Mouse (Mus musculus) heart, embryonic 12.5 days (tissue): ENCODE measurements around the gene Hspbap1. TPM values are rescaled to one million over a fixed set of nuclear protein-coding genes. Genes with fewer than 3 reads are reported as not detected.

Experiments used
- ATAC-seq: fragments of 200-750 bp; cut with Nextera tagmentation; 2 replicates; pipeline ENCODE4 v1.8.0; 2017; ENCODE audit warnings: moderate TSS enrichment, moderate library complexity; ENCODE audit not compliant: insufficient number of reproducible peaks, low FRiP score
- H3K27ac ChIP-seq: fragments of 300-500 bp; sonication (generic); 2 replicates; pipeline ENCODE4 v1.5.1; 2016; ENCODE audit warnings: mild to moderate bottlenecking, moderate library complexity; ENCODE audit not compliant: poor library complexity, severe bottlenecking
- H3K27me3 ChIP-seq: fragments of 300-500 bp; sonication (generic); replicated peaks from 2 replicates; pipeline ENCODE4 v1.6.1; 2016; ENCODE audit warnings: mild to moderate bottlenecking, moderate library complexity
- H3K36me3 ChIP-seq: fragments of 300-500 bp; sonication (generic); 2 replicates; pipeline ENCODE4 v1.6.1; 2016; ENCODE audit warnings: mild to moderate bottlenecking, moderate library complexity
- H3K4me1 ChIP-seq: fragments of 300-500 bp; sonication (generic); replicated peaks from 2 replicates; pipeline ENCODE4 v1.6.1; 2016; ENCODE audit warnings: mild to moderate bottlenecking
- H3K4me2 ChIP-seq: fragments of 300-500 bp; sonication (generic); 2 replicates; pipeline ENCODE4 v1.6.1; 2016; ENCODE audit warnings: mild to moderate bottlenecking, moderate library complexity
- H3K4me3 ChIP-seq: fragments of 300-500 bp; sonication (generic); 2 replicates; pipeline ENCODE4 v1.5.1; 2016; ENCODE audit warnings: mild to moderate bottlenecking
- H3K9ac ChIP-seq: fragments of 300-500 bp; sonication (generic); 2 replicates; pipeline ENCODE4 v1.6.1; 2016; ENCODE audit warnings: mild to moderate bottlenecking, moderate library complexity
- H3K9me3 ChIP-seq: fragments of 300-500 bp; sonication (generic); replicated peaks from 2 replicates; pipeline ENCODE4 v1.6.1; 2016; ENCODE audit warnings: mild to moderate bottlenecking, moderate library complexity
- WGBS: fragments of 180-500 bp; shearing (Covaris S2); methylation state at CpG from one replicate; pipeline ENCODE4 v1.1.7; 2016; 5-methylcytosine and 5-hydroxymethylcytosine counted together
- polyA plus RNA-seq: library from polyadenylated mRNA; unstranded; fragments of >200 nt; fragmentation: Nextera tagmentation; extraction: Ambion mirVana; gene quantifications from 2 replicates; pipeline ENCODE4 v1.2.1, GENCODE M21; 2016

Hspbap1 gene
- polyA plus RNA-seq, 1 experiment from 2014 or later = 10.9 TPM

DNA sequence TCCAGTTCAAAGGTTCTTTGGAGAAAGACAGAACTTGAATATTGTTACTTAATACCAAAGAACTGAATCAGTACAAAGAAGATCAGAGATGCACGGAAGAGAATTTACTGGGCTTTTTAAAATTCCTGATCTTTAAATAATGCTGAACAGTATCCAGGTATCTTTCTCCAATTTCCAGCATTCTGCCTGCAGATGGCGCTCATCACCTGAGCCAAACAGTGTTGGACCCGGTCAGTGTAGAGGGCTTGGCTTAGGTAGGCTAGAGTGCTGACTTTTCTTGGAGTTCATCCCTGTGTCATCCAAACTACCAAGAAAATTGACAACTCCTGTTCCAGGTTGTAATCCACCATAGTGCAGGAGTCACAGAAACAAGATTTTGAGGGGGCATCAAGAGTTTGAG is 104.2 kb downstream of the Hspbap1 start:
- H3K4me2 ChIP-seq = no peak overlapping the region
- peaks cover 17% of the 10 kb centered on the region for H3K27me3 ChIP-seq
- no peak for ATAC-seq
- H3K9me3 ChIP-seq = no peaks in the 10 kb centered on the region
- peaks cover 13% of the 10 kb centered on the region for H3K4me1 ChIP-seq
- 22% methylated on average over 3 of the region's 3 CpGs for WGBS
- no peak overlapping the region for H3K4me3 ChIP-seq
- H3K27ac ChIP-seq = no peak overlapping the region
- H3K9ac ChIP-seq = no peak overlapping the region
- H3K36me3 ChIP-seq = no peaks in the 10 kb centered on the region

Other genes starting within 250 kb of the Hspbap1 start
- gene Sema5b, start 229.2 kb upstream of the Hspbap1 start, polyA plus RNA-seq = 2.7 and 3.2 TPM in 2 replicates
- 14.4 and 15.1 TPM in 2 replicates for gene Dirc2, start 1.0 kb upstream of the Hspbap1 start, polyA plus RNA-seq
- 0.60 and 0.72 TPM in 2 replicates for gene Parp14, start 101.2 kb downstream of the Hspbap1 start, polyA plus RNA-seq
- gene Parp9, start 168.1 kb downstream of the Hspbap1 start, polyA plus RNA-seq = 5.5 and 6.5 TPM in 2 replicates
- gene Dtx3l, start 168.8 kb downstream of the Hspbap1 start, polyA plus RNA-seq = 4.9 and 5.0 TPM in 2 replicates
- 61.4 and 64.4 TPM in 2 replicates for gene Kpna1, start 208.4 kb downstream of the Hspbap1 start, polyA plus RNA-seq